Mouse (Mus musculus): Measurements from ENCODE around the gene Sema3d. TPM values are rescaled to one million over a fixed set of nuclear protein-coding genes. Genes with fewer than 3 reads are reported as not detected.
A peak's percentile ranks its signal among the peaks of the same experiment; 100 is the strongest.

Sema3d gene
- total RNA-seq, 1 experiment = 0.76 TPM

- H3K9ac ChIP-seq (ENCODE audit: insufficient read depth, low read depth, low read length, poor library complexity, severe bottlenecking) = no peak overlapping the region
- H3K4me1 ChIP-seq (ENCODE audit: control insufficient read depth in 2 of 2, insufficient read depth in 2 of 2, low read length in 2 of 2, poor library complexity in 1 of 2) = no peaks in the 10 kb centered on the region
- TF ChIP-seq CHD2 (IDR thresholded peaks at IDR 0.05; ENCODE audit: low read depth, low read length) (no peak), ZC3H11A (IDR thresholded peaks at IDR 0.05; ENCODE audit: borderline replicate concordance, low read depth, low read length) (no peak), HCFC1 (IDR thresholded peaks at IDR 0.05; ENCODE audit: borderline replicate concordance, insufficient read depth, low read length) (no peak), MAFK (IDR thresholded peaks at IDR 0.05; ENCODE audit: insufficient read depth, low read depth, low read length) (no peak), ZNF384 (IDR thresholded peaks at IDR 0.05; ENCODE audit: low read depth, low read length) (no peak)
- in situ Hi-C loops (cut with MboI; ENCODE audit: low sequenced_read_pairs in 2 of 2, unreplicated experiment in 2 of 2) = no loop called here
- H3K27ac ChIP-seq (ENCODE audit: insufficient read depth, low read depth, low read length, poor library complexity, severe bottlenecking) = no peak overlapping the region
- no peak overlapping the region for H3K4me3 ChIP-seq (ENCODE audit: insufficient read depth in 1 of 2, low read depth in 1 of 2, low read length in 2 of 2, poor library complexity in 1 of 2, severe bottlenecking in 1 of 2)
- no peak for DNase-seq (ENCODE audit: low read depth, low spot score)
- H3K36me3 ChIP-seq (ENCODE audit: control insufficient read depth, insufficient read depth, low read length, poor library complexity, severe bottlenecking) = no peaks in the 10 kb centered on the region
- no peaks in the 10 kb centered on the region for H3K9me3 ChIP-seq (ENCODE audit: control insufficient read depth, insufficient read depth, low read depth, low read length)
Measured at GRCm38 (mm10) chr5:12441737-12442136, 58.6 kb downstream of the Sema3d start.

- Histone ChIP-seq H3K4me1 (ENCODE audit: control insufficient read depth in 2 of 2, insufficient read depth in 2 of 2, low read length in 2 of 2, poor library complexity in 1 of 2) (no peaks in the 10 kb centered on the region), H3K9ac (ENCODE audit: insufficient read depth, low read depth, low read length, poor library complexity, severe bottlenecking) (no peak overlapping the region), H3K36me3 (ENCODE audit: control insufficient read depth, insufficient read depth, low read length, poor library complexity, severe bottlenecking) (no peaks in the 10 kb centered on the region), H3K27ac (ENCODE audit: insufficient read depth, low read depth, low read length, poor library complexity, severe bottlenecking) (no peak overlapping the region), H3K4me3 (ENCODE audit: insufficient read depth in 1 of 2, low read depth in 1 of 2, low read length in 2 of 2, poor library complexity in 1 of 2, severe bottlenecking in 1 of 2) (no peak overlapping the region), H3K9me3 (ENCODE audit: control insufficient read depth, insufficient read depth, low read depth, low read length) (no peaks in the 10 kb centered on the region)
- DNase-seq (ENCODE audit: low read depth, low spot score) = no peak
- in situ Hi-C loops (cut with MboI; ENCODE audit: low sequenced_read_pairs in 2 of 2, unreplicated experiment in 2 of 2) = no loop called here
- TF ChIP-seq ZNF384 (IDR thresholded peaks at IDR 0.05; ENCODE audit: low read depth, low read length) = no peak
- no peak for TF ChIP-seq MAFK (IDR thresholded peaks at IDR 0.05; ENCODE audit: insufficient read depth, low read depth, low read length)
- no peak for TF ChIP-seq HCFC1 (IDR thresholded peaks at IDR 0.05; ENCODE audit: borderline replicate concordance, insufficient read depth, low read length)
- no peak for TF ChIP-seq ZC3H11A (IDR thresholded peaks at IDR 0.05; ENCODE audit: borderline replicate concordance, low read depth, low read length)
- no peak for TF ChIP-seq CHD2 (IDR thresholded peaks at IDR 0.05; ENCODE audit: low read depth, low read length)
Measured at GRCm38 (mm10) chr5:12442176-12443105, 59.3 kb downstream of the Sema3d start.

GRCm38 (mm10) chr5:12451089-12451488 lies 67.9 kb downstream of the Sema3d start:
- H3K27ac ChIP-seq (ENCODE audit: insufficient read depth, low read depth, low read length, poor library complexity, severe bottlenecking) = no peak overlapping the region
- no peaks in the 10 kb centered on the region for H3K36me3 ChIP-seq (ENCODE audit: control insufficient read depth, insufficient read depth, low read length, poor library complexity, severe bottlenecking)
- in situ Hi-C loops (cut with MboI; ENCODE audit: low sequenced_read_pairs in 2 of 2, unreplicated experiment in 2 of 2) = no loop called here
- TF ChIP-seq HCFC1 (IDR thresholded peaks at IDR 0.05; ENCODE audit: borderline replicate concordance, insufficient read depth, low read length) (no peak), MAFK (IDR thresholded peaks at IDR 0.05; ENCODE audit: insufficient read depth, low read depth, low read length) (peak; percentile 59; the same call in 1 of the 2 replicates), CHD2 (IDR thresholded peaks at IDR 0.05; ENCODE audit: low read depth, low read length) (no peak)
- H3K4me3 ChIP-seq (ENCODE audit: insufficient read depth in 1 of 2, low read depth in 1 of 2, low read length in 2 of 2, poor library complexity in 1 of 2, severe bottlenecking in 1 of 2) = no peak overlapping the region
- H3K9ac ChIP-seq (ENCODE audit: insufficient read depth, low read depth, low read length, poor library complexity, severe bottlenecking) = no peak overlapping the region
- no peaks in the 10 kb centered on the region for H3K4me1 ChIP-seq (ENCODE audit: control insufficient read depth in 2 of 2, insufficient read depth in 2 of 2, low read length in 2 of 2, poor library complexity in 1 of 2)
- DNase-seq (ENCODE audit: low read depth, low spot score) = no peak
- no peaks in the 10 kb centered on the region for H3K9me3 ChIP-seq (ENCODE audit: control insufficient read depth, insufficient read depth, low read depth, low read length)

GRCm38 (mm10) chr5:12454946-12455345 lies 71.8 kb downstream of the Sema3d start:
- Histone ChIP-seq H3K4me1 (ENCODE audit: control insufficient read depth in 2 of 2, insufficient read depth in 2 of 2, low read length in 2 of 2, poor library complexity in 1 of 2) (no peaks in the 10 kb centered on the region), H3K4me3 (ENCODE audit: insufficient read depth in 1 of 2, low read depth in 1 of 2, low read length in 2 of 2, poor library complexity in 1 of 2, severe bottlenecking in 1 of 2) (no peak overlapping the region), H3K27ac (ENCODE audit: insufficient read depth, low read depth, low read length, poor library complexity, severe bottlenecking) (no peak overlapping the region), H3K9ac (ENCODE audit: insufficient read depth, low read depth, low read length, poor library complexity, severe bottlenecking) (no peak overlapping the region), H3K36me3 (ENCODE audit: control insufficient read depth, insufficient read depth, low read length, poor library complexity, severe bottlenecking) (no peaks in the 10 kb centered on the region), H3K9me3 (ENCODE audit: control insufficient read depth, insufficient read depth, low read depth, low read length) (peaks cover 5% of the 10 kb centered on the region)
- DNase-seq (ENCODE audit: low read depth, low spot score) = no peak
- in situ Hi-C loops (cut with MboI; ENCODE audit: low sequenced_read_pairs in 2 of 2, unreplicated experiment in 2 of 2) = no loop called here
- TF ChIP-seq CHD2 (IDR thresholded peaks at IDR 0.05; ENCODE audit: low read depth, low read length) (no peak), ZC3H11A (IDR thresholded peaks at IDR 0.05; ENCODE audit: borderline replicate concordance, low read depth, low read length) (no peak), HCFC1 (IDR thresholded peaks at IDR 0.05; ENCODE audit: borderline replicate concordance, insufficient read depth, low read length) (no peak), ZNF384 (IDR thresholded peaks at IDR 0.05; ENCODE audit: low read depth, low read length) (no peak), MAFK (IDR thresholded peaks at IDR 0.05; ENCODE audit: insufficient read depth, low read depth, low read length) (no peak)

Measured in ES-E14 (cell line).